Mouse (Mus musculus): ENCODE data around the gene Sh3d21.
"Not testable (repeated sequence)": the region's sequence is repeated elsewhere in the genome, so short reads cannot be mapped to it uniquely, and the experiment has no call there.

Gene Sh3d21

GRCm38 (mm10) chr4:126163067-126163659 is at the start of gene Sh3d21:
Gene Sh3d21, minus strand, starts transcription at chr4:126163491.
- ATAC-seq (ENCODE audit: low TSS enrichment), result peak; percentile 3; the same call in 1 of the 2 replicates

GRCm38 (mm10) chr4:126207081-126207480 is 43.8 kb upstream of the Sh3d21 start:
- ATAC-seq (ENCODE audit: low TSS enrichment), result no peak

GRCm38 (mm10) chr4:126205386-126205785 is 42.1 kb upstream of the Sh3d21 start:
- ATAC-seq (ENCODE audit: low TSS enrichment), result no peak

- no peak for ATAC-seq (ENCODE audit: low TSS enrichment)
Measured at GRCm38 (mm10) chr4:126204661-126205230, 41.5 kb upstream of the Sh3d21 start.

GRCm38 (mm10) chr4:126204016-126204415 is 40.7 kb upstream of the Sh3d21 start:
- no peak for ATAC-seq (ENCODE audit: low TSS enrichment)

GRCm38 (mm10) chr4:126203336-126203895 is 40.1 kb upstream of the Sh3d21 start:
- no peak; the same call in 1 of the 2 replicates for ATAC-seq (ENCODE audit: low TSS enrichment)

- peak; percentile 98 for ATAC-seq (ENCODE audit: low TSS enrichment)
Measured at GRCm38 (mm10) chr4:126202303-126203181, 39.3 kb upstream of the Sh3d21 start, which contains the start of gene Thrap3. Gene Thrap3, minus strand, starts transcription at chr4:126202760.

- ATAC-seq (ENCODE audit: low TSS enrichment), result no peak
Measured at GRCm38 (mm10) chr4:126201514-126202302, 38.4 kb upstream of the Sh3d21 start.

GRCm38 (mm10) chr4:126200656-126201055 is 37.4 kb upstream of the Sh3d21 start:
- ATAC-seq (ENCODE audit: low TSS enrichment), result no peak

- no peak for ATAC-seq (ENCODE audit: low TSS enrichment)
Measured at GRCm38 (mm10) chr4:126200036-126200435, 36.7 kb upstream of the Sh3d21 start.

- ATAC-seq (ENCODE audit: low TSS enrichment), result no peak
Measured at GRCm38 (mm10) chr4:126199556-126199955, 36.3 kb upstream of the Sh3d21 start.

GRCm38 (mm10) chr4:126197485-126197884 is 34.2 kb upstream of the Sh3d21 start:
- no peak for ATAC-seq (ENCODE audit: low TSS enrichment)

GRCm38 (mm10) chr4:126194916-126195315 is 31.6 kb upstream of the Sh3d21 start:
- ATAC-seq (ENCODE audit: low TSS enrichment), result no peak

GRCm38 (mm10) chr4:126194216-126194615 is 30.9 kb upstream of the Sh3d21 start:
- no peak for ATAC-seq (ENCODE audit: low TSS enrichment)

- ATAC-seq (ENCODE audit: low TSS enrichment), result no peak
Measured at GRCm38 (mm10) chr4:126190636-126191035, 27.3 kb upstream of the Sh3d21 start.

- no peak for ATAC-seq (ENCODE audit: low TSS enrichment)
Measured at GRCm38 (mm10) chr4:126187096-126187495, 23.8 kb upstream of the Sh3d21 start.

- no peak for ATAC-seq (ENCODE audit: low TSS enrichment)
Measured at GRCm38 (mm10) chr4:126183034-126183433, 19.7 kb upstream of the Sh3d21 start.

- ATAC-seq (ENCODE audit: low TSS enrichment), result peak; percentile 67; the same call in 1 of the 2 replicates
Measured at GRCm38 (mm10) chr4:126181170-126181957, 18.1 kb upstream of the Sh3d21 start.

- ATAC-seq (ENCODE audit: low TSS enrichment), result not testable (repeated sequence)
Measured at GRCm38 (mm10) chr4:126175980-126176379, 12.7 kb upstream of the Sh3d21 start.

- no peak for ATAC-seq (ENCODE audit: low TSS enrichment)
Measured at GRCm38 (mm10) chr4:126173800-126174199, 10.5 kb upstream of the Sh3d21 start.

- ATAC-seq (ENCODE audit: low TSS enrichment), result not testable (repeated sequence)
Measured at GRCm38 (mm10) chr4:126170737-126171136, 7.4 kb upstream of the Sh3d21 start.

Data from frontal cortex, adult (tissue).